Mouse (Mus musculus): Measurements from ENCODE around the gene Hbs1l. TPM values are rescaled to one million over a fixed set of nuclear protein-coding genes. Genes with fewer than 3 reads are reported as not detected.
"Not testable (repeated sequence)": the region's sequence is repeated elsewhere in the genome, so short reads cannot be mapped to it uniquely, and the experiment has no call there.

The Hbs1l gene
- total RNA-seq, 2 experiments from 2014 or later = 59.5 to 62.4 TPM

- no peak for DNase-seq
Measured at GRCm38 (mm10) chr10:21359086-21359485, 63.3 kb downstream of the Hbs1l start.

DNA sequence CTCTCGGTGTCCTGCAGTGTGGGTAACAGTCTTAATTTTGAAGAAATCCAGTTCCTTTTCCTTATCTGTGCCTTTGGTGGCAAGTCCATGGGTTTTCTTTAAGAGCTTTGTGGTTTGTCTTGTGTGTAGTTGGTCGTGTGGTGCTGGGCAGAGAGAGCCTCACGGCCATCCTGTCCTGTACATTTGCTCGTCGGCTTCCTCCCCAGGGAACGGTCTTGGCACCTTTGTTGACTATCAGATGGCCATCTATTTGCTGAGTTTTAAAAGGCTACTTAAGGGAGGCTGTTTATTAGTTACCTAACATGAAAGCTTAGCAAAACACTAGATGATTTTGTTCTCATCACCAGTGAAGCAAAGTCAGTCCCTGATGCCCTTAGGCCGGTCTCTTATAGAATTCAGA is 66.1 kb downstream of the Hbs1l start:
- DNase-seq = no peak

DNA sequence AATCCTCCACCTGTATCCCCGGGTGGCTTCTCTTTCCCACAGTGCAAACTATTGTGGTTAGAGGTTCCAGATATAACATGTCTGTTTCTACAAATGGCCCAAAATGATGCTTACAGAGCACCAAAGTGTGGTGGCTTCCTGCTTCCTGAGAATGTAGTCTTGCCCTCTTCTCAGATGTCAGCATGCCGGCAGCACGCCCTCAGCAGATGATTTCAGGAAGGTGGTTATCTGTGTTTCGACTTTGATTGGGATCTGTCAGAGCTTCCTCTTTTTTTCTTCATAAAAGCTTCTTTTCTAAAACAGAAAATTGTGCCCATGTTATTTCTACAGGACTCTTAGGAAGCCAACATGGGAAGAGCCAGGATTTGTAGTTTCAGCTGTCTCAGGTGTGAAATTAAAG is 67.5 kb downstream of the Hbs1l start:
- no peak for DNase-seq

DNA sequence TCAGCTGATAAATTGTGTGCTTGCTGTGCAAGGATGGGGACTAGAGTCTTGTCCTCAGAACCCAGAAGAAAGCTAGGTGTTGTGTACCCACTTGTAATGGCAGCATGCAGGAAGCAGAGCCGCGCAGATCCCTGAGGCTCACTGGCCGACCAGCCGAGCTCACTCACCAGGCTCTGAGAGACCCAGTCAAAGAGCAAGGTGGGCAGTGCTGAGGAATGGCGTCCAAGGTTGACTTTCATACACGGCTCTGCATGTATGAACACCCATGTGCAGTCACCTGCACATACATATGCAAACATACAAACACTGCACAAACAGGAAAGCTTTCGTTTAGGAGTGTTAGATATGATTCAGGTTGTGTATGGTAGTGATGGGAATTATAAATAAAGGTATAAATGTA is 69.2 kb downstream of the Hbs1l start:
- DNase-seq = no peak

DNA sequence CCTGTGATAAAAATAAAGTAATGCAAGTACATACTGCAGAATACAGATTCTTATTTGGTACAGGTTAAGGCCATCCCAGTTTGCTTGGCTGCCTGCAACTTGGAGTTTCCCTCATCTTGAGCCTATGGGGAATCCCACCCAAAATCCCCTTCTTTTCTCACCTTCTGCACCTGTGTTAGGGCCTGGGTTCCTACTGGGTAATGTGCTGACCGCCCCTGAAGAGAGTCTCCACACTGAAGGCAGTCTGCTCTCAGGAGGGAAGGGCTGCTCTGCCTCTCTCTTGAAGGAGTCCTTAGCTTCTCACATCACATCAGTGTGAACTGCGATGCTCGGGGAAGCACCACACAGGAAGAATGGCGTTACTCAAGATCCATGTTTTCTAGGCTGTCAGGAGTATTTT is 70.1 kb downstream of the Hbs1l start:
- no peak for DNase-seq

DNA sequence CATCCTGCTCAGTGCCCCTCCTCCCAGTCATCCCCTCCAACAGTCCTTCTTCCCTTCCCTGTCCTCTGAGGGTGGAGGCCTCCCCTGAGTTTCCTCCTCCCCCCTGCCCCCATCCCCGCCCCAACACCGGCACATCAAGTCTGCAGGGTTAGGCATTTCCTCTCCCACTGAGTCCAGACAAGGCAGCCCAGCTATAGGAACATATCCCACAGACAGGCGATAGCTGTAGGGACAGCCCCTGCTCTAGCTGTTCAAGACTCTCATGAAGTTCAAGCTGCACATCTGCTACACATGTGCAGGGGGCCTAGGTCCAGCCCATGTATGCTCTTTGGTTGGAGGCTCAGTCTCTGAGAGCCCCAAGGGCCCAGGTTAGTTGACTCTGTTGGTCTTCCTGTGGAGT is 70.7 kb downstream of the Hbs1l start:
- no peak for DNase-seq

DNA sequence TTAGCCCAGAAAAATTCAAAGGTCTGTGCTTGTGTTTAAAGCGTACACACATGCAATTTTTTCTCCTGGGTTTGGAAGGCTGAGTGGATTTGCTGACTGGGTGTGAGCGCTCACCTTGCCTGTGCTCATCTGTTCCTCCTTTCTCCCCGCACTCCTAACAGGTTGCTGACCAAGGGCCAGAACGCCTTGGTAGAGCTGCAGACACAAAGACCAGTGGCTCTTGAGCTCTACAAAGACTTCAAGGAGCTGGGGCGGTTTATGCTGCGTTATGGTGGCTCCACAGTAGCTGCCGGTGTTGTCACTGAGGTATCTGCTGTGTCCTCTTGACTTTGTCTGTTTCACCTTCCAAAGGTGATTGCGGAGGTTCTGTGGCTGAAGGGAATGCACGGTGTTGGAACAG is 71.7 kb downstream of the Hbs1l start:
- no peak for DNase-seq

- DNase-seq = no peak
Measured at GRCm38 (mm10) chr10:21369586-21369985, 73.8 kb downstream of the Hbs1l start.

DNA sequence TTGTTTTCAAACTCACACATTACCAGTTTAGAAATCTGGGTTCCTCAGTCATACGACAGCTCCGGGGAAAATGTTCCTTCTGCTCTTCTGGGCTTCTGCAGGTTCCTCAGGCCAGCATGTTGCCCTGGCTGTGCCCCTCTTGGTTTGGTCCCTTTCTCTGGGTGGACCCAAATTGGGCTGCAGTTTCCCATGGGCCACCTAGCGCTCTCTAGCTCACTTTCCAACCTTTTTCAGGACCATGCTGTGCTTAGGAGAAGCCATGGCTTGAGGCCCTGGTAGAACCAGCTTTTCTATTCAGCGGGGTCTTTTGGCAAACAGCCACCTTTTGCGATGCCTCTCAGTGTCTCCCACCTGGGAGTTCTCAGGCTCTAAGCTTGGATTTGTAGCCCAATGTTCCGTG is 76.5 kb downstream of the Hbs1l start:
- no peak for DNase-seq

DNA sequence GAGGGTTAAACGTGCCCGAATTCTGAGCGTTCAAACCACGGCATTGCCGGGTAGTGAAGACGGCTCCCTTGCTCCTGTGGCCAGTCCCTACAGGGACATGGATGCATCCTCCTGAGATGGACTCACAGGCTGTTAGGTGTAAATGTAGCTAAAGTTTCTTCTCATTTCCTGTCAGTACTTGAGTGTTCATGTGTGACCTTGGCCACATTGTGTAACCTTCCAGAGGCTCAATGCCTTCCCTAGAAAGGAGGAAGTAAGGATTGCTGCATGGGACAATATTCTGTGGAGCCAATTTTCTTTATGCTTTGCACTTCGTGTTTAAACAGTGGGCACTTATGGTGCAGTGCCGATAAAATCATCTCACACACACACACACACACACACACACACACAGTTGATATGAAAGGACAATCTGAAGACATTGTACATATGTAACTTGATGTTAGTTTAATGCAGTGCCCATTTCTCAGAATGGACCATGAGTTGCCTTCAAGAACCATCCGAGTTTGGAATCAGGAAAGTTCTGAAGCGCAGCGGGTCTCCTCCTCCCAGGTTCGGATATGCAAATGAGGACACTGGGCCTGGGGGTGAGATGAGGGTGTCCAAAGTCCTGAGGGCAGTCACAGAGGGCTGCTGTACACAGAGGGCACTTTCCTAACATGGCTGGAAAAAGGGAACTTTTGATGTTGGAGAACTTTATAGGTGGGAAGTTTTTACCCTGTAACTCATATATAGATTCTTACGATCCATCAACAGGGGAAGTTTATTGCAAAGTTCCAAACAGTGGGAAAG is 81.1 kb downstream of the Hbs1l start, which contains the start of gene Aldh8a1:
Gene Aldh8a1 (plus strand): TSS at position 610 of the 792 bp plus-strand sequence.
- DNase-seq = no peak

DNA sequence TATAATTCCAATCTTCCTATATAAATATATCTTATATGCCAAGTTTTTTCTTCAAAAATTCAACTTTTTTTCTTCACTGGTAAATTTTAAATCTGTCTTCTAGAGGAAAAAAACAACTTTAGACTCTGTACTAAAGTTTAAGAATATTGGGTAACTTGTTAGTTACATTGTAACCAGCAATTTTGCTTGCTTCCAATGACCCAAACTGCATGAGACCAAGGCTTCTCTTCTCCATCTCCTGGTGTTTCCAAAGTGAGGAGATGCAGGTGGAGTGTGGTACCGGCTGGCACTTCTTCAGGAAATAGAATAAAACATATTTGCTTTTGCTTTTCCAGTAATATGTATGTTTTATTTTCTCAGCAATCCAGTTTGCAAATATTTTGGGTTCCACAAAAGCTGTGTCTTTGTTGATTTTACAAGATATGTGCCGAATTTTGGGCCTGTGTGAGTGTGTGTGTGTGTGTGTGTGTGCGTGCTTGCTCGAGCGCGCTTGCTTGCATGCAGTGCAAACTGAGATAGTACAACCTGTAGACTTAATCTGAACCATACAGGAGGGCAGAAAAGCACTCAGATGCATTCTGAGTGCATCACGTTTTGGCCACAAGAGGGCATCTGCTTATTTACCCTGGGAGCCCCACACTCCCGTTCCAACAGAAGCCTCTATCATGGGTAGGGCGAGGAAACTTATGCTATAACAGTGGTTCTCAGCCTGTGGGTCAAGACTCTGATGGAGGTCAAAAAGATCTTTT is 82.6 kb downstream of the Hbs1l start:
- no peak for DNase-seq

- DNase-seq = peak; percentile 47
Measured at GRCm38 (mm10) chr10:21382914-21383313, 87.1 kb downstream of the Hbs1l start.

DNA sequence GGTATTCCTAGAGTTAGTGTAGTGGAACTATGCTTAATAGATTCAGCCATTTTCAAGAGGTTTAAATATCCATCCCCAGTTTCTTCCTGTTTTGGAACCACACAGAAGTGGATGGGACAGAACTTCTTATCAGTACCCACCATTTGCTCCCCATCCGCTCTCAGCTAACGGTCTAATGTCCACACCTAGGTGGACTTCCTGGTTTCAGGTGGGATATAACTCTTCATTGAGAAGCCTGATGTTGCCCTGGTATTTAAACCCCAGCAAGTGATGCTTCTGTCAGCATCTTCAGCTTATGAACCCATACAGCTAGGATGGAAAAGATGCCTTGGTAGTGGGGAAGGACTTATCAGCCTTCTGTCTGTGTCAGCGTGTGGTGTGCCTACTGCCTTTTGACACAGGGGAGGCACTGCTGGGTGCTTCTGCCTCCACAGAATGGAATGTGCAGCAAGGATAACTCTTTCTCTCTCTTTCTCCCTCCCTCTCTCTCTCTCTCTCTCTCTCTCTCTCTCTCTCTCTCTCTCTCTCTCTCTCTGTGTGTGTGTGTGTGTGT is 89.4 kb downstream of the Hbs1l start:
- DNase-seq = no peak

- DNase-seq = no peak
Measured at GRCm38 (mm10) chr10:21389075-21389474, 93.3 kb downstream of the Hbs1l start.

DNA sequence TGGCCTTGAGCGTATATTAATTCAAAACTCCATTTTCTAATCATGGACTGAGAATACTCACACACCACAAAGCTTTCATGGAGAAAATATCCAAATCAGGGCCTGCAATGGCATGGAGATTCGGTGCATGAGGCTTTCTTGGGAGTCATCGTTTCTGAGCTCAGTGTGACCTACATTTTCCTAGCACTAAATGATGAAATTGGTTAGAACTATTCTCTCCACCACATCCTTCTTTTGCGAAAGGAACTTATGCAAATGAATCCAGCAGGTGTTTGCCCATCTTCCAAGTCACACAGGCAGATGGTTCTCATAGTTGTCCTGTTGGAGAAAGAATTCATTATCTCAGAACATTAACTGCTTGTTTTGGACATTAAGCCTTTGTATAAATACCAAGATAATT is 94.7 kb downstream of the Hbs1l start:
- no peak for DNase-seq

- DNase-seq = no peak
Measured at GRCm38 (mm10) chr10:21391286-21391685, 95.5 kb downstream of the Hbs1l start.

GRCm38 (mm10) chr10:21393390-21393789 is 97.6 kb downstream of the Hbs1l start:
- no peak for DNase-seq

DNA sequence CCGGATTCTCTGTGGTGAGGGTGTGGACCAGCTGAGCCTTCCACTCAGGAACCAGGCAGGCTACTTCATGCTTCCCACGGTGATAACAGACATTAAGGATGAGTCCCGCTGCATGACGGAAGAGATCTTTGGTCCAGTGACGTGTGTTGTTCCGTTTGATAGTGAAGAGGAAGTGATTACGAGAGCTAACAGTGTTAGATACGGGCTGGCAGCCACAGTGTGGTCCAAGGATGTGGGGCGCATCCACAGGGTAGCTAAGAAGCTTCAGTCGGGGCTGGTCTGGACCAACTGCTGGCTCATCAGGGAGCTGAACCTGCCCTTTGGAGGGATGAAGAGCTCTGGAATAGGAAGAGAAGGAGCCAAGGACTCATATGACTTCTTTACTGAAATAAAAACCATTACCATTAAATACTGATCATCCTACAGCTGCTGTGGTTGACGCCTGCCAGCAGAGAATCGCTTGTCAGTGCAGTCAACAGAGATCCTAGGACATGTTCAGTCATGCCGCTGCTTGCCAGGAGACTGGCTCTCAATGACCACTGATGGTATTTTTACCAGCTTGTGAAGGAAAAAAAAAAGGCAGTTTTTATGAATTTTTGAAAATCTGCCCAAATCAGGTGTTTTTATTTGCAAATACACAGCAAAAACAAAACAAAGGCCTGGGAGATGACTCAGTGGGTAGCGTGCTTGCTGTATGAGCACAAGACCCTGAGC is 99.8 kb downstream of the Hbs1l start:
- DNase-seq = no peak

DNA sequence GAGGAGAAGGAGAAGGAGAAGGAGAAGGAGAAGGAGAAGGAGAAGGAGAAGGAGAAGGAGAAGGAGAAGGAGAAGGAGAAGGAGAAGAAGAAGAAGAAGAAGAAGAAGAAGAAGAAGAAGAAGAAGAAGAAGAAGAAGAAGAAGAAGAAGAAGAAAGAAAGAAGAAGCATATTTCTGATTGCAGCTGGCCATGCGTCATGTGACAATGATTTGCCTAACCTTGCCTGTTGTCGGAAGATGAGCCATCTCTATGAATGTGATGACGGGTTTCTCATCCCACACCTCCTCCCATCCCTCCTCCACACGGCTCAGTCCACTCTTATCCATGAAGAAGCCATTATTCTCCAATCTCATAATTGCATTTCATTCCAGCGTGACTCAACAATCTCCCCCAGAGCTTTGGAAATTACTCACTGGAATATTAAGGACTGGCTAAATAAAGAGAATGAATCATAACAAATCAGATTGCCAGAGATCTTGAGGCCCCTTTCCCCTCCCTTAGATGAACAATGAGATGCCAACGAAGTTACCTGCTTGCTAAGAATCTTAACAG is 103.2 kb downstream of the Hbs1l start:
- not testable (repeated sequence) for DNase-seq

DNA sequence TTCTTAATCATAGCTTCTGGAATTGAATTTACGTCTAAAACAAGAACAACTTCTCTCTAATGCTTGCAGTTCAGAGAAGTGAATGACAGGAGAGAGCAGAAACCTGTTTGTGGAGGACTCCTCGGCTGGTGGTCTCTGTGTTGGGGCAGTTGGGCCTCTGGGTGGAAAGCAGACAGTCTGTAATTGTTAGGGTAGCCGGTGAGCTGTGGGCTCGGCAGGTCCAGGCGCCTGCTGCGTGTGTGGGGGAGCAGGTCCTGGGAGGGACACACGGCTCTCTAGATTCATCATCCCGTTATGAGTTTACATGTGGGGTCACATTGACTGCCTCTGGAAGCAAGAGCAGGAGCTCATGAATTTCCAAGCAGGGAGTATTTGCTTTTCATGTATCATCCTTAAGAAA is 103.8 kb downstream of the Hbs1l start:
- no peak for DNase-seq

GRCm38 (mm10) chr10:21400031-21400430 is 104.3 kb downstream of the Hbs1l start:
- peak; percentile 21 for DNase-seq

DNA sequence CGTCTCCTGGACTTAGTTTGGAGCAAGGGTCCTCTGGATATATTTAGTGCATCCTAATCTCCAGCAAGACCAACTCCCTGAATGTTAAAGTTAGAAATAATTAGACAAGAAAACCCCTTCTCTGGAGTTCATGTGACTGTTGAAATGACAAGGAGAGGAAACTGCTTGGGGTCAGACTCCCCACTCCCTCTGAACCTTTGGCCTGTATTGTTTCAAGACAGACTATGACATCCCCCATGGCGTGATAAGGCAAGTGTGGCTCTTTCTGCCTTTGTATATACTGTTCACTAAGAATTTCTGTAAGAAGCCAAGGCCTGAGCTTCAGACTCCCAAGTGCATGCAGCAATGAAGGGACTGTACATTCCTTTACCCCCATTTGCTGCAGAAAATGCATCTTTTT is 104.7 kb downstream of the Hbs1l start:
- DNase-seq = no peak

GRCm38 (mm10) chr10:21401259-21401658 is 105.5 kb downstream of the Hbs1l start:
- DNase-seq = no peak
